Mouse (Mus musculus): ENCODE data around the gene Chrm3.

Gene Chrm3

DNA sequence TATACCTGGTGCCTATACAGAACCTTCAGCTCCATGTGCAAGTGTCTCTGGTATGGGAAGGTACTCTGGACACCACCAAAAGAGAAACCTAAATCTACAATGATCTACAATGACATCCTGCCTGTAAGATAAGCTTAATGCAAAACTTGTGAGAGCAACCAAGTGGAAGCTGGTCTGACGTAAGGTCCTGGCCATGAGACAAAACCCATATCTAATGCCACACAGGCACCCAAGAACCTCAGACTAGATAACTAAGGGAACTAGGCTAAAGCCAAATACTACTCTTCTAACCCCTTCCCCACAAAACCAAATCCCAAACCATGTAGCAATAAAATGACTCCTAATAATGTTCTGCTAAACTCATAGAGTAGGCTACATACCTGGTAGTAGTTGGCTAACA is 364.8 kb downstream of the Chrm3 start:
- intact Hi-C loops (cut with DNase I), result no loop called here

DNA sequence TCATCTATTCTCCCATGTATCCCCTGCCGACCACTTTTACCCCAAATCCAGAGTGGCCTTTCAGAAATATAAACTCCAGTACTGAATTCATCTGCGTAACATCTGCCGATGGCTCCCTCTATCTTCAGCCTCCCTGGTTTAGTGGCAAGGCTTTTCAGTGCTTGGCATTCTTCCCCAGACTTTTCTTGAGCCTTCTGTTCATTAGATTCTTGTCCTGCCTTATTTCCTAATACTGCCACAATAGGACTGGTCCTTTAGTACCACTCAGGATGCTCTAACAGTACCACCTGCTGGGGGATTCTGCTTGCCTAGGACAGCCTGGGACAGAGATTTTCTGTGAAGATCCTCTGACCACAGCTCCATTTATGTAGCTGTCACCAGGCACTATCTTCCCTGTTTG is 367.1 kb downstream of the Chrm3 start:
- intact Hi-C loops (cut with DNase I), result no loop called here

DNA sequence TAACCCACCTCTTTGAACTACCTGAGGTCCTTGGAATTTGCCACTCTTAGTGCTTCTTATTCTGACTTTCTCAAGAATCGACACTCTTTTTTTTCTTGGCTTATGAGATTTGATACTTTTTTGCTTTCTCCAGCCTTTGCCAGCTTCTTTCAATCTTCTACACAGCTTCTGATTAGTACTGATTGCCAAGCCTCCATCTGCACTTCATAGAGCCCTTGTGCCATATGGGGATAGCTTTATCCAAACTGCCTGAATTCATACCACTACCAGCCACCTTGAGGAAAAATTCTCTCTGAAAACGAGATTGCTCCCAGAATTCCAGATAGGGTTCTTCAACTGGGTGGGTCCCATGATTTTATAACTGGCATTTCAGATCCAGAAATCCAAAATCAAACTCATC is 368.0 kb downstream of the Chrm3 start:
- intact Hi-C loops (cut with DNase I), result no loop called here

DNA sequence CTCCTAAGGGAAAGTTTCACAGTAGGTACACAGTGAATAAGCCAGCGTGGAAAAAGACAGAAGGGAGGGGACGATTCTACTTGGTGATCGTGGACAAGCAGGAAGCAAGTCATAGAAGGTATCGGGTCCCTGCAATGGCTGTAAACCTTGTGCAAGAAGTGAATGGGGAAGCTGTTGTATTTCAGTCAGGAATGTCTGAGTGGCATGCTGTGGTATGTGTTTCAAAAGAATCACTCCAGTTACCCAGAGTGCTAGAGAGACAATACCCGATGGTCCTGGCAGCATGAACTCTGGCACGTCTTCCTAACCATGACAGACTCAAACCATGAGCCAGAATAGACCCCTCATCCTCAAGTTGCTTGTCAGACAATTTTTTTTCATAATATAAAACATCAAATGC is 375.0 kb downstream of the Chrm3 start:
- intact Hi-C loops (cut with DNase I), result no loop called here

DNA sequence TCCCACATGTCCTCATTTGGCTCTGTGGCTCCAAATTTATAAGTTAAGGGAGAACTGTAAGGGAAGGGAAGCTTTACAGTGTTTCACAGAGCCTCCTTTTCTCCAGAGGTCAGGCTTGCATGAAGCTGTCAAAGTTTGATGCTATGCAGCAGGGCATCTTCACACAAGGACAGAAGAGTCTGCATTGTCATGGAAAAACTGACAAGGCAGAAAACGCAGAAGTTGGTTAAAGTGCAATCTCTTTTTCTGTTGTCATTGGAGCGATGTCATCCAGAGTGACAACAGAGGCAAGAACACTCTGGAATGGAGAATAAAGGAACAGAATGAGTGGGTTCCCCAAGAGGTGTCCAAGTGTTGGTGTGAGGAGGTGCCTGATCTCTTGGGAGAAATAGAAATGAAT is 377.4 kb downstream of the Chrm3 start:
- intact Hi-C loops (cut with DNase I), result no loop called here

DNA sequence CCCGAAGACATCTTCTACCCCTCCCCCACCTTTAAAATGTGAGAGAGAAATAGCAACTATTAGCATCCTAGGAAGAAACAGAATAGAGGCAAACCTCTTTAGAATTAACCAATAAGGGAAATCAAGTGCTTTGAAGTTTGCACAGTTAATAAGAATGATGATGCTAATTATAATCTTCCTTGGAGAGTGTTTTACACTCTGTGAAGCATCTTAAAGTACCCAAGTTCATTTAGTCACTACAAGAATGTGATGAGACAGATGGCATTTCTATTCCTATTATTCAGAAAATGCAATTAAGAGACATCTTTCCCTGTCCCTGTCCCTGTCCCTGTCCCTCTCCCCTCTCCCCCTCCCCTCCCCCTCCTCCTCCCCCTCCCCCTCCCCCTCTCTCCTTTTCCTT is 382.9 kb downstream of the Chrm3 start:
- intact Hi-C loops (cut with DNase I), result no loop called here

DNA sequence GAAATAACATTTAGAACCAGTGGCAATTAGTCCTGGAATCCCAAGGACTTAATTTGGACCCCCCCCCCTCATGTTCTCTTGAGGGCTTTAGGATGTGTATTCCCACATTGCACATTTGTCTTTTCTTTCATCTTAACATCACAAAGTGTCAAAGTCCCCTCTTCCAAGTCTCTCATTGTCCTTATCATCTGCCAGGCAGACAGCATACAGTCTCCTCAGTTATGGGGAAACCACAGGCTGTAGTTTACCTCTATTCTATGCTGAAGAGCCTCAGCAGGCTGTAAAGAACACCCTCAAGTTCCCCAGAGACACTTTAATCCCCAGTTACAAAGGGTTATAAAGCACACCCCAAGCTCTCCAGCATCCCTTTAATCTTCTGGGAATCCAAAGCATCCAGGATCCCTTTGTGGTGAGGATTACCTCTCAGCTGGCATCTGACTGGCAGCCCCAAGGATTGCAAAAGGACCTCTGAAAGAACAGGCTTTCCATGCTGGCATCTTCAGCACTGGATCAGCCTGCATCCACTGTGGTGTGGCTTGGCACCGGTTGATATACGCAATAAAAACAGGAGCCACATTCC is 386.8 kb downstream of the Chrm3 start:
- intact Hi-C loops (cut with DNase I), result no loop called here

DNA sequence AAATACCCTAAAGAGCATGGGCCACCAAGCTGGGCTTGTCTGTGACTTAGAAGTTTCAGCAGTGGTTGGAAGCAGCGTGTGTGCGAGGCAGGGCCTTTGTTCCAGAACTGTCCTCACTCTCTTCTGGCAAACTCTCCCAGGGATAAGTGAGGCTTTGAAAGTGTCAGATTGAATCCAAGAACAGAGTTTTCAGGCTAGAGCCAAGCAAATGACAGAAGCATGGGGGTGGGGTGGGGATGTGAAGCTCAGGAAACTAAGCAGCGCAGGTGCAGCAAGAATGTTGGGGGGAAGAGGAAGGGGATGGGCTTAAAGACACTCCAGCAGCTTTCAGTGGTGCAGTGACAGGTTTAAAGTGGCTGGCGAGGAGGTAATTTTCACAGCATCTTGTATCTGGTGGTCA is 388.8 kb downstream of the Chrm3 start:
- intact Hi-C loops (cut with DNase I), result no loop called here

DNA sequence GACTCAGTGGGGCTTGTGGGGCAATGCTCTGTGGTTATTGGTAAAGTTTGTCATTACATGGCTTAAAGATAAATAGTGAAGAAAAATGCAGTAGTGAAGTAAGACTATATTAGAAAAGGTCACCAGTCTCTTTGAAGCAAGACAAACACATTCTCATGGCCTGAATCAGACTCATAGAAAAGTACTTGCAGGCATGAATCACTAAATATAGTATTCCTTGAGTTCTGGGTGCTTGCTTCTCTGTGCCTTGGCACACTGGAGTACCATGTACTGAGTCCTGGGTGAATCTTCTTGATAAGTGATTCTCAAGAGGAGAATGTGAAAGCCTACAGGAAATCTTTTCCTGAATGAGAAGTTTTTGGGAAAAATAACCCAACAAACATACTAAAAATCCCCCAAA is 408.0 kb downstream of the Chrm3 start:
- intact Hi-C loops (cut with DNase I), result no loop called here

DNA sequence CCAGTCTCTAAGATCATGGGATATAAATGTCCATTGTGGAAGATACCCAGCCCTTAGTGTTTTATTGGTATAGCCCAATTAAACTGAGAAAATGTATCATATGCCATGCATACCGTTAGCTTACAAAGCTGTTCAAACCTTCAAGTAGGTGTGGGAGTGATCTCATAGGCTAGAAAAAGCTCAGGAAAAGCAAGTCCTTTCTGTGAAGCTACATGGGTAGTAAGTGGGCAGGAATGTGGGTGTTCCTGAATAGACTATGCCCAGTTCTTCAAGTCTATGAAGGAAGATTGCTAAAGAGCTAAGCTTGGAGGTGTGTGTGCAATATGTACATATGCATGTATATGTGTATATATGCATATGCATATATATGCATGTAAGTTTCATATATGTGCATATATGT is 409.3 kb downstream of the Chrm3 start:
- intact Hi-C loops (cut with DNase I), result no loop called here

DNA sequence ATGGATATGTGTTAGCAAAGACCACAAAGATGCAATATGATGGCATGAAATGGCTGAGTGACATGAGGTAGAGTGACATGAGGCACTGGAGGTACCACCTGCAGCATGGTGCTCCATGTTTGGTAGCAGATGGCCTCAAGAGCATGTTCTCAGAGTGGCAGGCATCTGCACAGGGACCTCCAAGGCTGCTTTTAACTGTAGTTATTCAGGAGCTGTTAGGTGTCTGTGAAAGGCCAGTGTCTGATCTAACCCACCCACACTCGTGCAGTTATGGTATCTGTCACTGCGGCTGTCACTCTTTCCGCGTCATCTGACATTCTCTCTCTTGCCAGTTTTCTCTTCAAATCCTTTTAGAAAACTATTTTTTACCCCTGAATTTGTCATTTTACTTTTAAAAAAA is 411.6 kb downstream of the Chrm3 start:
- intact Hi-C loops (cut with DNase I), result no loop called here

DNA sequence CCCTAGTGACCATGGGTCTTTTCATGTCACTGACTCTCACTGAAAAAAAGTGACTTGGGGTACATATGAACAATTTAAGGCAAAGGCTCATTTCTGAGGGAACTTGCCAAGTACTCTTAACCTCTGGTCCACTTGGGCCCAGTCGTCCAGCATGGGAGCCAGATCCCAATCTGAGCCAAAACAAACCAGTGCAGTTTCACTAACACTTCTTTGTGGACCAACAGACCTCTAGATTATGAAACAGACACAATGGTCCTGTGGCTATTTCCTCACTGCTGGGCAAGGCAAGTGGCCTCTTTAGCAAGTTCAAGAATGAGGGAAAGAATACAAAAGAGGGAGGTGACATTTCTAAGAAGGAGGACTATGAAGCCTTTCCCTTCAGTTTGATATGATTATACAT is 420.5 kb downstream of the Chrm3 start:
- intact Hi-C loops (cut with DNase I), result no loop called here

DNA sequence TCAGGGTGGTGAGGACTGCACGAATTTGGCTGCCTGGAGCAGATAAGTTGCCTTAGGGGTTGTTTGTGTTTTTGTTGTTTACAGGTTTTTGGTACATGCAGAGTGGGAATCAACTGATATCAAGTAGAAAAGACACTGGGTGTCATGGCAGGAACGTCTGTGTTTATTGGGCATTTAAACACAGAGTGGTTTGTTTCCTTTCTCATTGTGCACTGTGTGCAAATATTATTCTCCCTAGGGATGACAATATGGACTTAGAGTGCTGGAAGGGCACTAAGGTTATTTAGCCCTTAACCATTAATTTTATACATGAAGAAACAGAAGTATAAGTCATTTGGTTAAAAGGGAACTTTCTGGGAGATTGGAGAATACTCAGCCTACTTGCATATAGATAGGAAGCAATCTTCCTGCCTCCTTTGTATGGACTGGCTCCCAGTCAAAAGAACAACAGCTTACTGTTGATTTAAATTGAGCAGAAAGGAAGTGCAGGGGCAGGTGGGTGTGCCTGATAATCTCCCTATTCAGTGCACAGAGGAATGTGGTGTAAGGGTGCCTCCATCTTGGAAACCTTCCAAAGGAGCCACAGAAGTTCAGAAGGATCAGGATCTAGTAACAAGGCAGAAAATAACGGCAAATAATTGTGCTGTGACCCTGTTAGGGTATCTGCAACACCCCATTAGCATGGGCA is 421.7 kb downstream of the Chrm3 start:
- intact Hi-C loops (cut with DNase I), result no loop called here

DNA sequence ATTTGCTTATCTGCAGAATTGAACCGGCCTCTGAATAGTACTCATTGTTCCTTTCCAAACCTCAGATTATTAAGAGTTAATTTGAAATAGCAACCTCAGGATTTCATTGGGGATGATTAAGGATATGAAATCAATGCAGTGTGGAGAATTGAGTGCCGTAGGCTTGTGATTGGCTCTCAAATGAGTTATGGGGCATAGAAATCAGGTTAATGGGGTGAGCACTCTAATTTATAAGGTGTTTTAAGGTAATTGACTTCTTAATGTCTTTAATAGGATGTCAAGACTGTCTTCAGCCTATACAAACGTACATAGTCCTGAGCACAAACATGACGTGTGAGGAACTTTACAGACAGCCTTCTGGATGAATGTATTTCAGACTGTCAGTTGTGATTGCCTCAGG is 427.9 kb downstream of the Chrm3 start:
- intact Hi-C loops (cut with DNase I), result no loop called here

DNA sequence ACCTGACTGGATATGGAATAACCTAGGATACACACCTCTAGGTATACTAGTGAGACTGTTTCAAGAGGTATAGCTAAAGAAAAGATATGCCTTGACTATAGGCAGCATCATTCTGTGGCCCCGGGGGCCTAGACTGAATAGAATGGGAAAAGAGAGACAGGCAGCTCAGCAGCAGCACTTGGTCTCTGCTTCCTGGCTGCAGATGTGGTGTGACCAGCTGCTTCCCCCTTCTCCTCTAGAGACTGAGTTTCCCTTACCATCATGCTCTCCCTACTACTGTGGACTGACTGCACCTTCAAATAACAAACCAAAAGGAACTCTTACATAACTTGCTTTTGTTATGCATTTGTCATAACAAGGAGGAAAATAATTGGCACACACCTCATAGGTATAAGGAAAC is 430.0 kb downstream of the Chrm3 start:
- intact Hi-C loops (cut with DNase I), result no loop called here

DNA sequence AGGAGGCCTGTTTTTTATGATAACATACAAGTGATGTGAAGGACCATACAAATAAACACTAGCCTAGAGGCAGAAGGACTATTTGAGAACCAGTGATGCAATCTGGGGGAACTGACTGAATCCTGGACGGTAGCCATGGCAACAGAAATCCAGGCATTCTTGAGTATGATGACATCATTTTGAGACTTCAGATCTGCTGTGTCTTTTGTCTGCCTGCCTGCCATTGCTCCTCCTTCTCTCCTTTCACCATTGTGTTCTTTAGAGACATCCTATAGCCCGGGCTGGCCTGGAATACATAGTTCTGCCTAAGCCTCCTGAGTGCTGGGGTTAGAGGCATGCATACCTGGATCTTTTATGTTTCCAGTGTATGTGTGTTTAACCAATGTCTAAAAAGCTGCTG is 430.7 kb downstream of the Chrm3 start:
- intact Hi-C loops (cut with DNase I), result no loop called here

DNA sequence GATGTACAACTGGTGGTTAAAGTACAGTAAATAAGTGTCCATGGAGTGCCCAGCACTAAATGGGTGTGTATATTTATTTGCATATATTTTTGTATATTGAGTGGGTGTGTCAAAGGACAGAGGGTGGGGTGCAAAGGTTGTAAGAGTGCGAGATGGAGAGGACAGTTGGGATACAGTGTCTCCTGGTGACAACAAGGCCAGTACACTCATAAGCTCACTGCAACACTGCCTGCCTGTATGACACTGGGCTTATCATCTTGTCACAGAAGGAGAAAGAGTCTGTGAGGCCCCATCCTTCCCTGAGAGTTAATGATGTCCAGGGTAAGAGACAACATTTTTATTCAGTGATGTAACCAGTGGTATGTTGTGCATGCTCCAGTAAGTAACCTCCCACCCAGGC is 439.5 kb downstream of the Chrm3 start:
- intact Hi-C loops (cut with DNase I), result no loop called here

DNA sequence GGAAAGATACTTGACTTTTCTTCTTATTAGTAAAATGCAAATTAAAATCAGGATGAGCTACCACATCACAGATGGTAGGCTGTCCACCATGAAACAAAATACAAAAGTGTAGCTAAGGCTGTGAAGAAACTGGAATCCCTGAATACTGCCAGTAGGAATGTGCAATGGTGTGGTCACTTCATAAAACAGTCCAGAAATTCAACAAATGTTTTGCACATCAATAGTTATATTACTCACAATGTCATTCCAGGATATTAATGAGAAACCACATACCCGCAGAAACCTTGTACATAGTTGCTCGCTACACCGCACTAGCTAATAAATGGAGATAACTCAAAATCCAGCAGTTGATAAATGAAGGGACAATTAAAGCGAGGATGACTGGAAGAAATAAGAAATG is 447.9 kb downstream of the Chrm3 start:
- intact Hi-C loops (cut with DNase I), result no loop called here

DNA sequence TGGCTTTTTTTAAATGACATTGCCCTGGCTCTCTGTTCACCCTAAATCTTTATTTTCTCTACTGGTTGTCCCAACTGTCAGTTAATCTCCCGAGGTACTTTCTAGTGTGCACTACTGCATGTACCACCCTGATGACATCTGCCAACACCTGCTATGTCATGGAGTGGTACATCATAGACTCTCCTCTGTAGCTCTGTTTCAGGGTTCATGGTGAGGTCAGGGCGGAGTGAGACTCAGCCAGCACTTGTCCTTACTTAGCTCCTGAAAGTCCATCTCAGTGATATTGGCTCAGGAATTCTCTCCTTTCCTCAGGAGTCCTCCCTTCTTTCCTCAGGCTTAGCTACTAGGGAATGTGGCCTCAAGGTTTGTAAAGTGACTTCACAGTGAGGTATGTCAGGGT is 451.9 kb downstream of the Chrm3 start:
- intact Hi-C loops (cut with DNase I), result no loop called here

DNA sequence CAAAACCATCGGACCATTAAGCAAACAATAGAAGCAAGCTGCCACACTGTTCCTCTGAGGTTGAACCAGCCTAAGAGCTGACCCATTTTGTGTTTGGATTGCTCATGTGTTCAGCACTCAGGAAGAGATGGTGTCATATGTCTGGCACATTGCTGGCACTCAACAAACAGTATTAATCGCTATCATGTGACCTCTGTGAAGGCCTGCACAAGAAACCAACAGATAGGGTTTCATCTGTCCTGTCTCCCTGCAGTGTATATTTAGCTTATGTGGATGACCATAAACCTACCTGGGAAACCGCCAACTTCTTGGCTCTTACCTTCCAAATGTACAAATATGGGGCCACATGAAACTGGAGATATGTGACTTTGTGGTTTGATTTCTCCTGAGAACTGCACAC is 453.4 kb downstream of the Chrm3 start:
- intact Hi-C loops (cut with DNase I), result no loop called here

DNA sequence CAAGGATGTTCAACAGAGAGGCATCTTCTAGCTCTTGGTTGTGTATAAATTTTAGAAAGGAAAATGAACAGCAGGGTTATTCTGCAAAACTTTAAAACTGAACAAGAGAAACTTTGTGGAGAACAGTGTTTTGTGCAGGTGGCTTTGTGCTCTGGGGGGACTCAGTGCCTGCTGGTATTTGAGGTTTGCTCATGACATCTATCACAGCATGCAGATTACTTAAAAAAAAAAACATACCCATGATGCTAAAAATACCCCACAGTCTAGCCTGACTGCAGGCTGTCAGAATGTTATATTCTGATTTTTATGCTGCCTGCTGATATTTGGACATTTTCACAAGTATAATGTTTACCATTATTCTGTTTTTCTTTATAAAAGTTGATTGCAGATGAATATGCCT is 456.2 kb downstream of the Chrm3 start:
- intact Hi-C loops (cut with DNase I), result no loop called here

DNA sequence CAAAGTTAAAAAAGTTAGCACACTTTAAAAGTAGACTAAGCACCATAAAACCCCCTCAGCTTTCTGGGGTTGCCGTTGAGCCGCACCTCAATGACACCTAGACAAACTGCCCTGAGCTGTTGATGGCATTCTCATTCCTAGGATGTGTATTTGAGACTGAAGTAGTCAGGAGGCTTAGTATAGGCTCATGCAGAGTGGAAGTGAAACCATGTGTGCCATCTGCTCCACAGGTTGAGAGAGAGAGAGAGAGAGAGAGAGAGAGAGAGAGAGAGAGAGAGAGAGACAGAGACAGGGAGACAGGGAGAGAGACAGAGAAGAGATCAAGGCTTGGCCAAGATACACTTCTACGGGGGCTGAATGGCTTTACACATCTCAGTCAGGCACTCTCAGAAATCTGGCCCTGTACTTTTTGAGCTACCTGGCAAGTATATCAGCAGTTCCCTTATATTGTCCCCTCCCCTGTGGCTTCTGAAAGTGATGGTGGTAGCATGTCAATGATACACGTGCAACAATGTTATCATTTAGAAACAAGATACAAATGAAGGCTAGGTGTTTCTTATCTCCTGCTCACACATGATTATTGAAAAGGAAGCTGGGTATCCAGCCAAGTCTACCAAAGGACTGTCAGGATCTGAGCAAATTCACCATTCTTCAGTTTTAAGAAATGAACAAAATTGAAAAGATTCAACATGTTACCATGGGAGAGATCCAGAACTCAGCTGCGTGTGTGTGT is 459.8 kb downstream of the Chrm3 start:
- intact Hi-C loops (cut with DNase I), result no loop called here
